In the genomic region with DNA sequence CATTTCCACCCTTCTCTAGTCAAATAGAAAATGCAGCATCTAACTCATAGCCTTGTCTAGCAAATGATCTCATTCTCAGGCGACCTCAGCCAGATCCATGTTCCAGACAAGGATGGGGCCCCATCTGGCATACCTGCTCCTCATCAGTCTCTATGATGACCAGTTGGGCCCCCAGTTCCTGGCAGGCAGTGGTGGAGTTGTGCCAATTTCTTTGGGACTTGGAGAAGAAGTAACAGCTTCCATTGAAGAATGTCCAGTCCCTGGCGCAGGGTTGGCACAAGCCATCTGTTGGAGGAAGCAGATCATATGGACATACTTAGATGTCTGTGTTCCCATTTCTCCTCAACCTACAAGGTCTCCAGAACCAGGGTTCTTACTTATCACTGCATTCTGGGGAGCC, we compare ENCODE assay signal across 27 mouse cellular contexts. TPM values are rescaled to one million over a fixed set of nuclear protein-coding genes. Genes with fewer than 3 reads are reported as not detected.
"Had no signal": no experiment of that assay in that cellular context is flagged by ENCODE, and none has a peak within 500 bp of the region (broad histone marks: within the 10 kb centered on the region; RNA-seq: fewer than 3 reads in every experiment).

No protein-coding gene starts in this region.

- DNase-seq: gastrocnemius, postnatal 10 days; gastrocnemius, postnatal 25 days; heart, adult 18-20 months; heart, postnatal 10 days; heart, postnatal 4 days; kidney, adult 18-20 months; kidney, adult 8-10 months; kidney, postnatal 10 days; kidney, postnatal 25 days; kidney, postnatal 4 days; liver; liver, embryonic 13.5 days; liver, postnatal 0 days had no signal

- ATAC-seq: hindbrain, embryonic 16.5 days; inflammation-experienced regulatory T-cells, adult 6 months; intestine, embryonic 15.5 days; intestine, postnatal 0 days; liver, postnatal 0 days had no signal

RNA-seq across cellular contexts. Expression of gene Cd209d, which starts 2.2 kb away (rescaled TPM):
- total RNA-seq: gastrocnemius, postnatal 4 days; granulocyte monocyte progenitor cell, adult 5-6 weeks; heart, postnatal 10 days; heart, postnatal 25 days; heart, postnatal 4 days; layer of hippocampus, adult 2 months; layer of hippocampus, postnatal 10 days; layer of hippocampus, postnatal 25 days; left cerebral cortex, adult 2 months; left cerebral cortex, postnatal 10 days; left cerebral cortex, postnatal 25 days had no signal

RNA-seq across cellular contexts. Expression of gene Cd209e, which starts 22.0 kb away (rescaled TPM):
- total RNA-seq: gastrocnemius, postnatal 10 days; gastrocnemius, postnatal 25 days; gastrocnemius, postnatal 4 days; granulocyte monocyte progenitor cell, adult 5-6 weeks; heart, adult 18-20 months; heart, adult 8-10 months; heart, postnatal 10 days; heart, postnatal 25 days; heart, postnatal 4 days; layer of hippocampus, adult 2 months; layer of hippocampus, postnatal 10 days; layer of hippocampus, postnatal 25 days; left cerebral cortex, adult 2 months; left cerebral cortex, postnatal 10 days; left cerebral cortex, postnatal 25 days had no signal

RNA-seq across cellular contexts. Expression of gene Cd209b, which starts 50.5 kb away (rescaled TPM):
- total RNA-seq: granulocyte monocyte progenitor cell, adult 5-6 weeks; heart, postnatal 10 days; heart, postnatal 4 days had no signal
